Mouse (Mus musculus): ENCODE data around the gene Colq.

- TF ChIP-seq CTCF (IDR thresholded peaks at IDR 0.05; ENCODE audit: low read depth, low read length) (no peak), EP300 (IDR thresholded peaks at IDR 0.05; ENCODE audit: insufficient read depth, low read depth, low read length) (no peak)
These were observed 103.1 kb downstream of the Colq start for GRCm38 (mm10) chr14:31488055-31488454.

Data from ES-Bruce4 (cell line).